Mouse (Mus musculus) C2C12 (cell line): ENCODE data around the gene Fam205a1. TPM values are rescaled to one million over a fixed set of nuclear protein-coding genes. Genes with fewer than 3 reads are reported as not detected.
"Not testable (repeated sequence)": the region's sequence is repeated elsewhere in the genome, so short reads cannot be mapped to it uniquely, and the experiment has no call there.

Experiments
- H3K27me3 ChIP-seq: one replicate; pipeline ENCODE4 v1.6.1; 2011; ENCODE audit not compliant: control insufficient read depth, insufficient read depth, insufficient read length
- H3K36me3 ChIP-seq: one replicate; pipeline ENCODE4 v1.6.1; 2011; ENCODE audit not compliant: control insufficient read depth, insufficient read depth
- H3K4me3 ChIP-seq: one replicate; pipeline ENCODE4 v1.5.1; 2011; ENCODE audit warnings: mild to moderate bottlenecking, control low read depth; ENCODE audit not compliant: poor library complexity, insufficient read depth, severe bottlenecking
- H3K79me2 ChIP-seq: one replicate; pipeline ENCODE4 v1.6.1; 2011; ENCODE audit not compliant: control insufficient read depth, insufficient read depth
- H3K79me3 ChIP-seq: one replicate; pipeline ENCODE4 v1.6.1; 2011; ENCODE audit warnings: low read depth, control low read depth
- H3ac ChIP-seq: one replicate; pipeline ENCODE3; 2011; ENCODE audit warnings: low read depth; ENCODE audit not compliant: control insufficient read depth, insufficient read length
- CEBPB ChIP-seq: IDR thresholded peaks from one replicate; pipeline ENCODE4 v1.6.1; 2011; ENCODE audit warnings: low read depth, mild to moderate bottlenecking, control low read depth, moderate library complexity
- CTCF ChIP-seq: IDR thresholded peaks from one replicate; pipeline ENCODE4 v1.5.1; 2011; ENCODE audit not compliant: control insufficient read depth, insufficient read depth, insufficient read length
- FOSL1 ChIP-seq: IDR thresholded peaks from one replicate; pipeline ENCODE4 v1.8.0; 2011; ENCODE audit warnings: mild to moderate bottlenecking, low read length; ENCODE audit not compliant: poor library complexity, insufficient read depth, severe bottlenecking
- MAX ChIP-seq: IDR thresholded peaks from one replicate; pipeline ENCODE4 v1.6.1; 2011; ENCODE audit warnings: mild to moderate bottlenecking, control low read depth
- MYOD1 ChIP-seq: IDR thresholded peaks from one replicate; pipeline ENCODE4 v1.6.1; 2011; ENCODE audit warnings: low read depth; ENCODE audit not compliant: control insufficient read depth, insufficient read length
- MYOG ChIP-seq: IDR thresholded peaks from one replicate; pipeline ENCODE4 v1.6.1; 2011; ENCODE audit not compliant: control insufficient read depth, insufficient read length; ENCODE audit errors: extremely low read depth
- USF1 ChIP-seq: IDR thresholded peaks from one replicate; pipeline ENCODE4 v1.6.1; 2011; ENCODE audit warnings: low read depth, mild to moderate bottlenecking, control low read depth, moderate library complexity
- long read RNA-seq, 2 experiments: library from polyadenylated mRNA; unstranded; transcript quantifications; one replicate each; pipeline ENCODE4 v2.0.0; 2019 to 2020
- polyA plus RNA-seq: library from polyadenylated mRNA; unstranded; fragments of >200 nt; fragmentation: generic; extraction: Trizol; gene quantifications from one replicate; pipeline ENCODE4 v1.2.1, GENCODE M21; 2012; ENCODE audit warnings: missing spikeins

The Fam205a1 gene
- not detected for polyA plus RNA-seq
- long read RNA-seq, experiment 1, result 0 reads
- long read RNA-seq, experiment 2, result 0 reads

GRCm38 (mm10) chr4:42853788-42854187, at the start of gene Fam205a1:
Gene Fam205a1, minus strand, starts transcription at chr4:42853888.
- H3K79me2 ChIP-seq, H3K4me3 ChIP-seq, H3K36me3 ChIP-seq, H3K27me3 ChIP-seq, H3K79me3 ChIP-seq, H3ac ChIP-seq: not testable (repeated sequence)

GRCm38 (mm10) chr4:42902730-42903129, 49.0 kb upstream of the Fam205a1 start:
- TF ChIP-seq MYOG (no peak), USF1 (no peak), CTCF (no peak), MYOD1 (no peak), CEBPB (no peak), MAX (no peak), FOSL1 (no peak)
- H3K36me3 ChIP-seq, result no peaks in the 10 kb centered on the region
- H3K79me2 ChIP-seq, result no peaks in the 10 kb centered on the region
- H3K4me3 ChIP-seq, result no peak overlapping the region
- H3K79me3 ChIP-seq, result no peaks in the 10 kb centered on the region
- H3ac ChIP-seq, result no peak overlapping the region
- peaks cover 32% of the 10 kb centered on the region for H3K27me3 ChIP-seq

GRCm38 (mm10) chr4:42902174-42902573, 48.5 kb upstream of the Fam205a1 start:
- TF ChIP-seq MAX (no peak), FOSL1 (no peak), MYOG (no peak), CTCF (no peak), CEBPB (no peak), USF1 (peak; percentile 58)
- Histone ChIP-seq H3K79me2 (no peaks in the 10 kb centered on the region), H3ac (no peak overlapping the region), H3K27me3 (peaks cover 32% of the 10 kb centered on the region), H3K4me3 (no peak overlapping the region), H3K79me3 (no peaks in the 10 kb centered on the region), H3K36me3 (no peaks in the 10 kb centered on the region)

- H3K79me3 ChIP-seq, result no peaks in the 10 kb centered on the region
- H3K79me2 ChIP-seq, result no peaks in the 10 kb centered on the region
- H3K4me3 ChIP-seq, result no peak overlapping the region
- no peak overlapping the region for H3ac ChIP-seq
- TF ChIP-seq MAX, result no peak
- no peak for TF ChIP-seq MYOD1
- no peak for TF ChIP-seq CTCF
- TF ChIP-seq CEBPB, result no peak
- TF ChIP-seq FOSL1, result no peak
- no peak for TF ChIP-seq MYOG
- no peak for TF ChIP-seq USF1
- H3K36me3 ChIP-seq, result no peaks in the 10 kb centered on the region
- H3K27me3 ChIP-seq, result peaks cover 32% of the 10 kb centered on the region
Observed at GRCm38 (mm10) chr4:42900878-42901277, 47.2 kb upstream of the Fam205a1 start.

- H3K79me3 ChIP-seq, result no peaks in the 10 kb centered on the region
- H3K27me3 ChIP-seq, result peaks cover 21% of the 10 kb centered on the region
- H3K36me3 ChIP-seq, result no peaks in the 10 kb centered on the region
- H3K79me2 ChIP-seq, result no peaks in the 10 kb centered on the region
- TF ChIP-seq FOSL1, result no peak
- TF ChIP-seq CEBPB, result no peak
- TF ChIP-seq USF1, result no peak
- TF ChIP-seq MYOG, result no peak
- TF ChIP-seq CTCF, result no peak
- TF ChIP-seq MAX, result no peak
- TF ChIP-seq MYOD1, result no peak
- H3K4me3 ChIP-seq, result no peak overlapping the region
- H3ac ChIP-seq, result no peak overlapping the region
Observed at GRCm38 (mm10) chr4:42898914-42899313, 45.2 kb upstream of the Fam205a1 start.

- no peak overlapping the region for H3K4me3 ChIP-seq
- TF ChIP-seq CEBPB (no peak), USF1 (no peak), MAX (no peak), MYOD1 (no peak), FOSL1 (no peak), CTCF (no peak)
- no peaks in the 10 kb centered on the region for H3K36me3 ChIP-seq
- H3K27me3 ChIP-seq, result peaks cover 3% of the 10 kb centered on the region
- H3K79me2 ChIP-seq, result no peaks in the 10 kb centered on the region
- no peaks in the 10 kb centered on the region for H3K79me3 ChIP-seq
- no peak overlapping the region for H3ac ChIP-seq
Observed at GRCm38 (mm10) chr4:42895118-42895517, 41.4 kb upstream of the Fam205a1 start.
